Mouse (Mus musculus): Measurements from ENCODE around the gene St6galnac6. TPM values are rescaled to one million over a fixed set of nuclear protein-coding genes. Genes with fewer than 3 reads are reported as not detected.

The St6galnac6 gene
- polyA plus RNA-seq, 1 experiment from 2014 or later, result 8.3 TPM

DNA sequence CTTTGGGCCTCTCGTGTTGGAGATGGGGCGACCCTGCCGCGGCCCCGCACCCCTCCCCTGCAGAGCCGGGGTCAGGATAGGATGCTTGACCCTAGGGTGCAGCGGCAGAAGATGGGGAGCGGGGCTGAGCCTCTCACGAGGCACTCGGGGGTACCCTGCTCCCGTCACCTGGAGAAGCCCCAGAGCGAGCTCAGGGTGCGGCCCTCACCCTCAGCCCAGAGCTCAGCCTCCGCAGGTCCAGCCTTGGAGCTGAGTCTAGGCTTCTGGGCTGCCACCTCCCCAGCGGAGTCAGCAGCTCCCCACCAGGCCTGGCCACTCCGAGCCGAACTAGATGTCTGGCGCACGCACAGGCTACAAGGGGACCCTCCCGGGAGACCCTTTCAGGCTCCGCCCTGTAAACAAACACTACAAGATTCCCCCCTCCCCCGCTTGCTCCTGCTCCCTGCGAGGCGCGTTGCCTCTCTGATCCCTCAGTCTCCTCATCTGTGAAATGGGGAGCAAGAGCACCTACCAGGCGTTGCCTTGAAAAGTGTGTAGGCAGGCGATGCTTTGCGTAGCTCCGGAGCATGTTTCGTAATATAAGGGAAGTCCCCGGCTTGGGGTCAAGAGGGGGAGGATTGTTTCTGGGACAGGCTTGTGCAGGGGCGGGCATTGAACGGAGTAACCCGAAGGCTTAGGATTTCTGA lies 7.9 kb downstream of the St6galnac6 start:
- Histone ChIP-seq H3K36me3 (ENCODE audit: control insufficient read depth, insufficient read depth) (no peaks in the 10 kb centered on the region), H3K4me2 (replicated peaks; ENCODE audit: low read depth) (peak overlapping the region; percentile 90)
- 8% methylated on average over 34 of the region's 34 CpGs for whole genome bisulfite sequencing

DNA sequence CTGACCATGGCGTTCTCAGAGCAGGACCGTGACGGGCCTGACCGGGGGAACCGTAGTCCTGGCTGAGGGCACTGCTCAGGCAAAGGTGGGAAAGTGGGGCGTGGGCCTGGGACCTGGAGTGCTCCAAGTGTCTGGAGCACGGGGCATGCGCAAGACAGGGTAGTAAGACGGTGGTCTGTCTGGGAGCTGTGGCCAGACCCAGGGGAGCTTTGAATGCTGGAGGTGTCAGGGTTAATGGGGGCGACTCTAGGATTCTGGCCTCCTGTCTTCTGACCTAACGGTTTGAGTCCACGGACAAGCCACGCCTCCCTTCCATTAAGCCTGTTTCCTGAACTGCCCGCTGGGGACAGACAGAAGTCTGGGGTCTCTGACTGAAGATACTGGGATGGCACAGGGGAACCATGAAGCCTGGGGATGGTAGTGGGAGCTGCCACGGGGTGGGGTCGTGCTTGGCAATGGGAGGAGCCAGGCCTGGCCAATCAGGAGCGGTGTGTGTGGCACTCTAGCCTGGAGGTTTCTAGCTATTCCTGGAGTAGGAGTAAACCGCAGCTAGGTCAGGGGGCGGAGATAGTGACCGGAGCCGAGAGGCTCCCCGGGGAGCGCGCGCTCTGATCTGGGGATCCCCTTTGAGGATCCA lies 8.8 kb downstream of the St6galnac6 start:
- Histone ChIP-seq H3K4me2 (replicated peaks; ENCODE audit: low read depth) (peak overlapping the region; percentile 90), H3K36me3 (ENCODE audit: control insufficient read depth, insufficient read depth) (no peaks in the 10 kb centered on the region), H3K4me3 (ENCODE audit: low read depth, low read length) (peak overlapping the region; percentile 65), H3K9me3 (ENCODE audit: control insufficient read depth) (no peaks in the 10 kb centered on the region), H3K9ac (ENCODE audit: low read depth, low read length) (no peak overlapping the region), H3K4me1 (replicated peaks; ENCODE audit: control insufficient read depth, insufficient read depth, low read length) (peaks cover 6% of the 10 kb centered on the region; the same call in 1 of the 2 replicates), H3K27me3 (replicated peaks; ENCODE audit: control insufficient read depth, insufficient read depth, low read length) (peaks cover 7% of the 10 kb centered on the region; the same call in 1 of the 2 replicates), H3K27ac (ENCODE audit: low read depth, low read length) (peak overlapping the region; percentile 28; the same call in 1 of the 2 replicates)
- WGBS, result 11% methylated on average over 25 of the region's 25 CpGs
- peak; percentile 21; the same call in 1 of the 2 replicates for TF ChIP-seq CTCF (IDR thresholded peaks at IDR 0.05; ENCODE audit: low read depth)
- 0 out of 2 replicates have a peak, but pooled peaks have one; percentile 6 for ATAC-seq

More for the DNA sequence above, 7.9 kb downstream of the St6galnac6 start:
- peaks cover 7% of the 10 kb centered on the region; the same call in 1 of the 2 replicates for H3K27me3 ChIP-seq (replicated peaks; ENCODE audit: control insufficient read depth, insufficient read depth, low read length)
- no peak for TF ChIP-seq CTCF (IDR thresholded peaks at IDR 0.05; ENCODE audit: low read depth)
- peak overlapping the region; percentile 65 for H3K4me3 ChIP-seq (ENCODE audit: low read depth, low read length)
- H3K4me1 ChIP-seq (replicated peaks; ENCODE audit: control insufficient read depth, insufficient read depth, low read length), result peaks cover 6% of the 10 kb centered on the region; the same call in 1 of the 2 replicates
- no peaks in the 10 kb centered on the region for H3K9me3 ChIP-seq (ENCODE audit: control insufficient read depth)
- H3K27ac ChIP-seq (ENCODE audit: low read depth, low read length), result peak overlapping the region; percentile 28; the same call in 1 of the 2 replicates
- peak overlapping the region; percentile 59 for H3K9ac ChIP-seq (ENCODE audit: low read depth, low read length)
- 0 out of 2 replicates have a peak, but pooled peaks have one; percentile 1 for ATAC-seq

DNA sequence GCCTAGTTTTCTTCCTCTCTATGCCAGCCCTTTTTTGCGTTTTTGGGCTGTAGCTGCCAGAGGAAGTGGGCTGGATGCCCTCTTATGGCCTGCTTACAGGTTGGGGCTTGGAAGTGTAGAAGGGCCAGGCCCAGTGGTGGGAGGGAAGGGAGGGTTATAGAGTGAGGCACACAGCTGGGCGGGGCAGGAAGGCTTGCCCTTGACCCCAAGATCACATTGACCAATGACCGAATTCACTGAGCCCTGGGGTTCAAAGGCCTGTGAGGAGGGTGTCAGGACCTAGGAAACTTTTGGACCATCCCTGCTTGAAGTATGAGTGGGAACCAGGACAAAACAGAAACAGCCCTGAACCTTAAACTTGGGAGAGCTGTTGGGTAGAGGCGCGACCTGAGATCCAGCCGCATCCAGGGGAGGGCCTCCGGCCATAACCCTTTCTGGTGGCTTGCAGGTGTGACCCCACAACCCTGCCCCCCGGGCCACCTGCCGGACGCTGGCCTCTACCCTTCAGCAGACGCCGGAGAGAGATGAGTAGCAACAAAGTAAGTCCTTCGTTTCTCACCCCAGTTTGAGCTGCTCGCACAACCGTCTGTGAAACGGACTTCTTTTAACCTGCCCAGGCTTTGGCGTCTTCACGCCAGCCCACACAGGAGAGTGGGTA lies 9.4 kb downstream of the St6galnac6 start:
- peaks cover 7% of the 10 kb centered on the region; the same call in 1 of the 2 replicates for H3K27me3 ChIP-seq (replicated peaks; ENCODE audit: control insufficient read depth, insufficient read depth, low read length)
- H3K4me2 ChIP-seq (replicated peaks; ENCODE audit: low read depth), result peak overlapping the region; percentile 90
- no peak overlapping the region for H3K9ac ChIP-seq (ENCODE audit: low read depth, low read length)
- 62% methylated on average over 18 of the region's 18 CpGs for WGBS
- ATAC-seq, result no peak
- peak overlapping the region; percentile 65; the same call in 1 of the 2 replicates for H3K4me3 ChIP-seq (ENCODE audit: low read depth, low read length)
- H3K27ac ChIP-seq (ENCODE audit: low read depth, low read length), result peak overlapping the region; percentile 23; the same call in 1 of the 2 replicates
- no peaks in the 10 kb centered on the region for H3K9me3 ChIP-seq (ENCODE audit: control insufficient read depth)
- no peaks in the 10 kb centered on the region for H3K36me3 ChIP-seq (ENCODE audit: control insufficient read depth, insufficient read depth)
- peaks cover 6% of the 10 kb centered on the region; the same call in 1 of the 2 replicates for H3K4me1 ChIP-seq (replicated peaks; ENCODE audit: control insufficient read depth, insufficient read depth, low read length)
- TF ChIP-seq CTCF (IDR thresholded peaks at IDR 0.05; ENCODE audit: low read depth), result no peak

DNA sequence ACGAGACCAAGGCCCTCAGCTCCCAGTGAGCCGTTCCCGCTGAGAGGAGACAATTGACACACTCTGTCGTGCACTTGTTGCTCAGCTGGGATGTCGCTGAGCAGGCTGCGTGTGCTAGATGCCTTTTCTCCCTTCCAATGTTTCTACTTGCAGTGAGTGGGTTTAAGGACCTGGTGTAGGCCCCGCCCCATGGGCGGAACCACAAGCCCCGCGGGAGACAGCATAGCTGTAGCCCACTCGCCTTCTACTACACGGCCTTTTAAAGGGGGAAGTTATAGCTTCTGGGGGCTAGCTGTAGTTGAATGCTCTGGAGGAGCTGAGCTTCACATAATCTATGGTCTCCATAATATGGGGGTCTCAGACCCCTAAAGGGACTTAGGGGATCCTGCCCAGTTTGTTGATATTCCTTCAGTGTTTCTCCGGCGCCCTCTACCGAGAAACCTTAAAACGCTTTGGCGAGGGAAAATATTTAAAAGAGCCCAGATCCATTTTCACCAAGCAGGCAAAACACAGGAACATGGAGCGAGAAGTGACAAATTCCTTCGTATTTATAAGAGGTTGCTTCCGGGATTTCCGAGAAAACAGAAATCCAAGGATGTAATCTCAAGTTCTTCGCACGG lies 11.2 kb downstream of the St6galnac6 start:
- Histone ChIP-seq H3K4me2 (replicated peaks; ENCODE audit: low read depth) (peak overlapping the region; percentile 64), H3K36me3 (ENCODE audit: control insufficient read depth, insufficient read depth) (no peaks in the 10 kb centered on the region), H3K9me3 (ENCODE audit: control insufficient read depth) (no peaks in the 10 kb centered on the region), H3K9ac (ENCODE audit: low read depth, low read length) (0 out of 2 replicates have a peak overlapping the region, but pooled peaks have one; percentile 22), H3K4me1 (replicated peaks; ENCODE audit: control insufficient read depth, insufficient read depth, low read length) (peaks cover 6% of the 10 kb centered on the region; the same call in 1 of the 2 replicates), H3K27me3 (replicated peaks; ENCODE audit: control insufficient read depth, insufficient read depth, low read length) (peaks cover 7% of the 10 kb centered on the region; the same call in 1 of the 2 replicates), H3K4me3 (ENCODE audit: low read depth, low read length) (peak overlapping the region; percentile 27), H3K27ac (ENCODE audit: low read depth, low read length) (no peak overlapping the region; the same call in 1 of the 2 replicates)
- WGBS, result 12% methylated on average over 23 of the region's 23 CpGs
- peak; percentile 67 for TF ChIP-seq CTCF (IDR thresholded peaks at IDR 0.05; ENCODE audit: low read depth)
- no peak for ATAC-seq

DNA sequence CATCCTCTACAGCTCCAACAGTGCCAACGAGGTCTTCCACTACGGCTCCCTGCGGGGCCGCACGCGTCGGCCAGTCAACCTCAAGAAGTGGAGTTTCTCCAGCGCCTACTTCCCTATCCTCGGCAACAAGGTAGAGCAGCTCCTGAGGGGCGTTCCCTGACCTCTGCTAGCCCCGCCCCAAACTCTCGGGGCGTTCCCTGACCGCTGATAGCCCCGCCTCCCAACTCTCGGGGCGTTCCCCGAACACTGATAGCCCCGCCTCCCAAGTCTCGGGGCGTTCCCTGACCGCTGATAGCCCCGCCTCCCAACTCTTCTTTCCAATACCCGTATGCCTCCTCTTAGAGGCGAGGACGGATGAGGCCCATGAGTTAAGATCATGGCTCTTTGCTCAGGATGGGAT lies 12.8 kb downstream of the St6galnac6 start:
- TF ChIP-seq CTCF (IDR thresholded peaks at IDR 0.05; ENCODE audit: low read depth), result no peak
- peak; percentile 31; the same call in 1 of the 2 replicates for ATAC-seq
- Histone ChIP-seq H3K9ac (ENCODE audit: low read depth, low read length) (no peak overlapping the region), H3K4me3 (ENCODE audit: low read depth, low read length) (no peak overlapping the region), H3K27me3 (replicated peaks; ENCODE audit: control insufficient read depth, insufficient read depth, low read length) (peaks cover 7% of the 10 kb centered on the region; the same call in 1 of the 2 replicates), H3K36me3 (ENCODE audit: control insufficient read depth, insufficient read depth) (no peaks in the 10 kb centered on the region), H3K4me2 (replicated peaks; ENCODE audit: low read depth) (no peak overlapping the region), H3K9me3 (ENCODE audit: control insufficient read depth) (no peaks in the 10 kb centered on the region), H3K4me1 (replicated peaks; ENCODE audit: control insufficient read depth, insufficient read depth, low read length) (peaks cover 6% of the 10 kb centered on the region; the same call in 1 of the 2 replicates), H3K27ac (ENCODE audit: low read depth, low read length) (no peak overlapping the region)
- WGBS, result 66% methylated on average over 26 of the region's 26 CpGs
